Comparison of ENCODE assay signal across 8 mouse cellular contexts in the genomic region with DNA sequence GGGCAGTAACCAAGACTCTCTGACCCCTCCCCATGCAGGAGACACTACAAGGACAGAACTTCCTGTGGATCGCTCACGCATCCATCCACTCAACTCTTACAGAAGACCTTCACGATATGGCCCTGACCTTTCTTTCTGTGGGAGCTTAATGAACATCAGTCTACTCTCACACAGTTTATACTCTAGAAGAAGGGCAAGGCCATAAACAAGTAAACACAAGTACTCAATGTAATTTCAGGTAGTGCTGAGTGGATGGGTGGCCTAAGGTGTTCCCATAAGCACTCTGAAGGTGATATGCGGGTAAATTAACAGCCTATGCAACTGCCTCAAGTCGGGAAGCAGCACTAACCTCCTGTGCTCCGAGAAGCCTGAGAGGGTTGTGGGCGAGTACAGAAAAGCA. TPM values are rescaled to one million over a fixed set of nuclear protein-coding genes. Genes with fewer than 3 reads are reported as not detected.
DNase-seq lines count a peak whose midpoint lies in the region; ATAC-seq and TF ChIP-seq lines count a peak whose summit lies in the region.

No protein-coding gene starts in this region.

- H3K27ac ChIP-seq in heart, embryonic 16.5 days (ENCODE audit: low read length) = no peak overlapping the region
- no peak overlapping the region for H3K27ac ChIP-seq in bone marrow macrophage, adult 2 months (ENCODE audit: insufficient read depth, low read depth, low read length)
- no peak overlapping the region for H3K27ac ChIP-seq in hindbrain, embryonic 12.5 days
- H3K27ac ChIP-seq in midbrain, embryonic 10.5 days (replicated peaks) = peak overlapping the region; percentile 84; the same call in 1 of the 2 replicates

- intact Hi-C loops in left cerebral cortex, postnatal 4 days (cut with DNase I) = loop anchor here (10.0 kb wide), 1 partner anchor 127 kb away; no protein-coding TSS in a partner anchor

- no peak for TF ChIP-seq CTCF in bone marrow macrophage, adult 2 months (IDR thresholded peaks at IDR 0.05; ENCODE audit: low read depth, low read length)

- peaks cover 12% of the 10 kb centered on the region for H3K36me3 ChIP-seq in heart, embryonic 16.5 days (ENCODE audit: control insufficient read depth, insufficient read depth)
- H3K36me3 ChIP-seq in hindbrain, embryonic 12.5 days = peaks cover 29% of the 10 kb centered on the region
- H3K36me3 ChIP-seq in midbrain, embryonic 10.5 days = peaks cover 32% of the 10 kb centered on the region

- peak overlapping the region; percentile 96 for H3K4me2 ChIP-seq in heart, embryonic 16.5 days (ENCODE audit: low read depth, low read length)
- H3K4me2 ChIP-seq in hindbrain, embryonic 12.5 days (replicated peaks) = peak overlapping the region; percentile 86

- peak overlapping the region; percentile 89 for H3K4me3 ChIP-seq in heart, embryonic 16.5 days (ENCODE audit: low read length)
- H3K4me3 ChIP-seq in bone marrow macrophage, adult 2 months (ENCODE audit: insufficient read depth, low read length) = peak overlapping the region; percentile 82
- H3K4me3 ChIP-seq in hindbrain, embryonic 12.5 days = peak overlapping the region; percentile 71
- H3K4me3 ChIP-seq in midbrain, embryonic 10.5 days = peak overlapping the region; percentile 80

- H3K4me1 ChIP-seq in heart, embryonic 16.5 days (ENCODE audit: control insufficient read depth, insufficient read depth, low read length) = peaks cover 13% of the 10 kb centered on the region
- H3K4me1 ChIP-seq in bone marrow macrophage, adult 2 months (ENCODE audit: control insufficient read depth, insufficient read depth, low read length) = peaks cover 9% of the 10 kb centered on the region
- peaks cover 20% of the 10 kb centered on the region for H3K4me1 ChIP-seq in hindbrain, embryonic 12.5 days
- H3K4me1 ChIP-seq in midbrain, embryonic 10.5 days = peaks cover 22% of the 10 kb centered on the region

- DNase-seq in heart, adult 9 months (ENCODE audit: low spot score in 2 of 2) = no peak
- DNase-seq in midbrain, embryonic 10.5 days (ENCODE audit: low spot score) = no peak
- no peak for DNase-seq in spleen, adult 18-20 months
- no peak for DNase-seq in left cerebral cortex, postnatal 4 days

- H3K27me3 ChIP-seq in heart, embryonic 16.5 days (ENCODE audit: control insufficient read depth, insufficient read depth, low read length) = no peaks in the 10 kb centered on the region
- H3K27me3 ChIP-seq in hindbrain, embryonic 12.5 days = peaks cover 4% of the 10 kb centered on the region; the same call in 1 of the 2 replicates
- peaks cover 15% of the 10 kb centered on the region for H3K27me3 ChIP-seq in midbrain, embryonic 10.5 days (ENCODE audit: low read depth, poor library complexity, severe bottlenecking)

- no peak for ATAC-seq in heart, embryonic 16.5 days (replicated peaks; ENCODE audit: extremely low read depth, insufficient read depth, low FRiP score)
- ATAC-seq in hindbrain, embryonic 12.5 days (ENCODE audit: low FRiP score) = no peak
- no peak for ATAC-seq in megakaryocyte progenitor cell, adult 5-6 weeks (replicated peaks; ENCODE audit: poor library complexity)

- no peaks in the 10 kb centered on the region for H3K9me3 ChIP-seq in heart, embryonic 16.5 days (replicated peaks; ENCODE audit: control insufficient read depth, low read length)
- no peaks in the 10 kb centered on the region for H3K9me3 ChIP-seq in hindbrain, embryonic 12.5 days (replicated peaks)
- no peaks in the 10 kb centered on the region for H3K9me3 ChIP-seq in midbrain, embryonic 10.5 days (replicated peaks)

- H3K9ac ChIP-seq in heart, embryonic 16.5 days (ENCODE audit: low read length) = peak overlapping the region; percentile 92
- peak overlapping the region; percentile 78 for H3K9ac ChIP-seq in hindbrain, embryonic 12.5 days

- WGBS in heart, embryonic 16.5 days = 72% methylated on average over 7 of the region's 7 CpGs
- 79% methylated on average over 7 of the region's 7 CpGs for WGBS in hindbrain, embryonic 12.5 days
- 79% methylated on average over 7 of the region's 7 CpGs for WGBS in midbrain, embryonic 10.5 days

- no peak for TF ChIP-seq POLR2A in bone marrow macrophage, adult 2 months (IDR thresholded peaks at IDR 0.05; ENCODE audit: borderline replicate concordance, low read depth, low read length)

RNA-seq across cellular contexts. Expression of a gene that starts 1.1 kb away (rescaled TPM):
- polyA plus RNA-seq in heart, embryonic 16.5 days (2015; fragmentation: Nextera tagmentation; extraction: Ambion mirVana) = 27.3 and 31.2 TPM in 2 replicates
- 10.6 and 12.7 TPM in 2 replicates for polyA plus RNA-seq in bone marrow macrophage, adult 2 months (2012; ENCODE audit: insufficient read depth, insufficient read length, missing spikeins)
- 28.7 and 31.4 TPM in 2 replicates for polyA plus RNA-seq in hindbrain, embryonic 12.5 days (2016; fragmentation: Nextera tagmentation; extraction: Ambion mirVana)
- polyA plus RNA-seq in midbrain, embryonic 10.5 days (2016; fragmentation: Nextera tagmentation; extraction: Ambion mirVana) = 28.3 and 29.1 TPM in 2 replicates
- 22.9 and 23.3 TPM in 2 replicates for total RNA-seq in megakaryocyte progenitor cell, adult 5-6 weeks (2015)
- total RNA-seq in megakaryocyte progenitor cell, adult 5-6 weeks (2017) = 20.2 TPM in 2 replicates
- total RNA-seq in left cerebral cortex, postnatal 4 days (2021) = 10 to 100 TPM in 1 of 2 experiments, 1 to 10 TPM in 1; 7.9 to 10.3 TPM

RNA-seq across cellular contexts. Expression of a gene that starts 5.5 kb away (rescaled TPM):
- polyA plus RNA-seq in heart, embryonic 16.5 days (2015; fragmentation: Nextera tagmentation; extraction: Ambion mirVana) = 39.3 and 41.5 TPM in 2 replicates
- 11.2 and 11.3 TPM in 2 replicates for polyA plus RNA-seq in bone marrow macrophage, adult 2 months (2012; ENCODE audit: insufficient read depth, insufficient read length, missing spikeins)
- polyA plus RNA-seq in hindbrain, embryonic 12.5 days (2016; fragmentation: Nextera tagmentation; extraction: Ambion mirVana) = 36.4 and 38.6 TPM in 2 replicates
- polyA plus RNA-seq in midbrain, embryonic 10.5 days (2016; fragmentation: Nextera tagmentation; extraction: Ambion mirVana) = 35.8 and 38.5 TPM in 2 replicates
- 15.5 and 16.2 TPM in 2 replicates for total RNA-seq in megakaryocyte progenitor cell, adult 5-6 weeks (2015)
- 12.2 and 14.1 TPM in 2 replicates for total RNA-seq in megakaryocyte progenitor cell, adult 5-6 weeks (2017)
- total RNA-seq in left cerebral cortex, postnatal 4 days (2021) = 10 to 100 TPM; 24.5 to 27.2 TPM
